Mouse (Mus musculus) MEL (cell line): ENCODE data around the gene 4930505A04Rik. TPM values are rescaled to one million over a fixed set of nuclear protein-coding genes. Genes with fewer than 3 reads are reported as not detected.

Experiments
- DNase-seq: peaks from one replicate; pipeline ENCODE4 v3.0.0; 2011; ENCODE audit warnings: low read depth, low spot score
- H3K27ac ChIP-seq: 2 replicates; pipeline ENCODE4 v1.5.1; 2012; ENCODE audit warnings: low read depth, mild to moderate bottlenecking, control low read depth, low read length, moderate library complexity; ENCODE audit not compliant: control insufficient read depth
- H3K27me3 ChIP-seq, 2 experiments: fragments of 150-350 bp in 1 of 2; sonication (generic) in 1 of 2; 2 replicates each; pipeline ENCODE4 v1.6.1; 2012; ENCODE audit warnings: low read length in 2 of 2, mild to moderate bottlenecking in 2 of 2, improper control_type of control experiment in 1 of 2, moderate library complexity in 1 of 2; ENCODE audit not compliant: insufficient read depth in 2 of 2, control insufficient read depth in 1 of 2
- H3K36me3 ChIP-seq, 2 experiments: 2 replicates each; pipeline ENCODE4 v1.6.1; 2012 to 2014; ENCODE audit warnings: low read length in 2 of 2, improper control_type of control experiment in 1 of 2, inconsistent platforms in 1 of 2, mild to moderate bottlenecking in 1 of 2; ENCODE audit not compliant: insufficient read depth in 2 of 2, control insufficient read depth in 1 of 2
- H3K4me1 ChIP-seq, 2 experiments: fragments of 150-350 bp in 1 of 2; sonication (generic) in 1 of 2; 2 replicates each; pipeline ENCODE4 v1.6.1; 2012; ENCODE audit warnings: low read length in 2 of 2, improper control_type of control experiment in 1 of 2, mild to moderate bottlenecking in 1 of 2; ENCODE audit not compliant: insufficient read depth in 2 of 2, control insufficient read depth in 1 of 2
- H3K4me3 ChIP-seq, 2 experiments: fragments of 150-350 bp in 1 of 2; sonication (generic) in 1 of 2; 2 replicates each; pipeline ENCODE4 v1.5.1; 2012; ENCODE audit warnings: low read depth in 2 of 2, low read length in 2 of 2, mild to moderate bottlenecking in 2 of 2, moderate library complexity in 2 of 2, control low read depth in 1 of 2, improper control_type of control experiment in 1 of 2; ENCODE audit not compliant: control insufficient read depth in 1 of 2, insufficient read depth in 1 of 2
- H3K79me2 ChIP-seq: 2 replicates; pipeline ENCODE4 v1.6.1; 2012; ENCODE audit warnings: mild to moderate bottlenecking, low read length, moderate library complexity; ENCODE audit not compliant: control insufficient read depth, poor library complexity, insufficient read depth
- H3K9ac ChIP-seq: 2 replicates; pipeline ENCODE4 v1.6.1; 2012; ENCODE audit warnings: low read depth, mild to moderate bottlenecking, control low read depth, low read length, moderate library complexity; ENCODE audit not compliant: control insufficient read depth, poor library complexity, severe bottlenecking
- H3K9me3 ChIP-seq: fragments of 150-350 bp; sonication (generic); replicated peaks from 2 replicates; pipeline ENCODE4 v1.6.1; 2012; ENCODE audit warnings: mild to moderate bottlenecking, low read length, improper control_type of control experiment, moderate library complexity; ENCODE audit not compliant: insufficient read depth
- BHLHE40 ChIP-seq: IDR thresholded peaks from 2 replicates; pipeline ENCODE4 v1.6.1; 2012; ENCODE audit warnings: low read depth, mild to moderate bottlenecking, inconsistent platforms, low read length, improper control_type of control experiment, borderline replicate concordance
- CHD1 ChIP-seq: IDR thresholded peaks from 2 replicates; pipeline ENCODE4 v1.6.1; 2012; ENCODE audit warnings: low read depth, mild to moderate bottlenecking, inconsistent platforms, low read length, improper control_type of control experiment
- CTCF ChIP-seq, 3 experiments: IDR thresholded peaks in 2 of 3; conservative IDR thresholded peaks in 1 of 3; 2 replicates each; pipeline ENCODE4 v1.5.1; 2011 to 2012; ENCODE audit warnings: low read length in 3 of 3, low read depth in 2 of 3, mild to moderate bottlenecking in 2 of 3, improper control_type of control experiment in 1 of 3, inconsistent platforms in 1 of 3, mixed read lengths in 1 of 3, moderate library complexity in 1 of 3; ENCODE audit not compliant: control insufficient read depth in 1 of 3, insufficient read depth in 1 of 3, poor library complexity in 1 of 3, severe bottlenecking in 1 of 3
- ELF1 ChIP-seq: IDR thresholded peaks from 2 replicates; pipeline ENCODE4 v1.6.1; 2014; ENCODE audit warnings: low read depth, mild to moderate bottlenecking, inconsistent platforms, low read length, improper control_type of control experiment, moderate library complexity
- ETS1 ChIP-seq: IDR thresholded peaks from 2 replicates; pipeline ENCODE4 v1.6.1; 2012; ENCODE audit warnings: low read depth, mild to moderate bottlenecking, inconsistent platforms, low read length, improper control_type of control experiment, moderate library complexity
- GABPA ChIP-seq: IDR thresholded peaks from 2 replicates; pipeline ENCODE4 v1.6.1; 2012; ENCODE audit warnings: low read depth, mild to moderate bottlenecking, inconsistent platforms, low read length, improper control_type of control experiment, moderate library complexity
- HCFC1 ChIP-seq: IDR thresholded peaks from 2 replicates; pipeline ENCODE4 v1.6.1; 2012; ENCODE audit warnings: low read depth, mild to moderate bottlenecking, inconsistent platforms, low read length, improper control_type of control experiment, moderate library complexity
- KAT2A ChIP-seq: conservative IDR thresholded peaks from 2 replicates; pipeline ENCODE4 v1.6.1; 2012; ENCODE audit warnings: low read depth, low read length, improper control_type of control experiment, inconsistent platforms
- MAFK ChIP-seq: IDR thresholded peaks from 2 replicates; pipeline ENCODE4 v1.6.1; 2011; ENCODE audit warnings: low read depth, mild to moderate bottlenecking, low read length, improper control_type of control experiment, borderline replicate concordance
- MXI1 ChIP-seq: IDR thresholded peaks from 2 replicates; pipeline ENCODE4 v1.6.1; 2011; ENCODE audit warnings: mild to moderate bottlenecking, low read depth, low read length, improper control_type of control experiment
- MYB ChIP-seq: IDR thresholded peaks from 2 replicates; pipeline ENCODE4 v1.6.1; 2011; ENCODE audit warnings: mild to moderate bottlenecking, low read depth, low read length, improper control_type of control experiment
- MYC ChIP-seq: IDR thresholded peaks from 2 replicates; pipeline ENCODE4 v1.6.1; 2011; ENCODE audit warnings: low read depth, mild to moderate bottlenecking, low read length, improper control_type of control experiment, moderate library complexity
- NELFE ChIP-seq: IDR thresholded peaks from 2 replicates; pipeline ENCODE4 v1.6.1; 2011; ENCODE audit warnings: low read depth, low read length, improper control_type of control experiment
- POLR2A ChIP-seq, 2 experiments: IDR thresholded peaks; 2 replicates each; pipeline ENCODE4 v1.6.1; 2011 to 2012; ENCODE audit warnings: low read length in 2 of 2, mild to moderate bottlenecking in 2 of 2, control low read depth in 1 of 2, improper control_type of control experiment in 1 of 2, low read depth in 1 of 2, moderate library complexity in 1 of 2; ENCODE audit not compliant: control insufficient read depth in 1 of 2, insufficient read depth in 1 of 2, poor library complexity in 1 of 2
- POLR2AphosphoS5 ChIP-seq: IDR thresholded peaks from 2 replicates; pipeline ENCODE4 v1.6.1; 2012; ENCODE audit warnings: low read depth, borderline replicate concordance, mild to moderate bottlenecking, inconsistent platforms, low read length, moderate library complexity, mixed read lengths
- RAD21 ChIP-seq: IDR thresholded peaks from 2 replicates; pipeline ENCODE4 v1.6.1; 2011; ENCODE audit warnings: mild to moderate bottlenecking, low read depth, low read length, improper control_type of control experiment
- RCOR1 ChIP-seq: IDR thresholded peaks from 2 replicates; pipeline ENCODE4 v1.6.1; 2012; ENCODE audit warnings: low read depth, mild to moderate bottlenecking, inconsistent platforms, low read length, improper control_type of control experiment
- SIN3A ChIP-seq: IDR thresholded peaks from 2 replicates; pipeline ENCODE4 v1.6.1; 2012; ENCODE audit warnings: low read length, improper control_type of control experiment, inconsistent platforms
- TAL1 ChIP-seq: IDR thresholded peaks from 2 replicates; pipeline ENCODE4 v1.6.1; 2012; ENCODE audit warnings: mild to moderate bottlenecking, inconsistent platforms, low read length, moderate library complexity, mixed read lengths
- TCF12 ChIP-seq: IDR thresholded peaks from 2 replicates; pipeline ENCODE4 v1.6.1; 2014; ENCODE audit warnings: low read depth, mild to moderate bottlenecking, inconsistent platforms, low read length, improper control_type of control experiment, moderate library complexity
- USF1 ChIP-seq: IDR thresholded peaks from 2 replicates; pipeline ENCODE4 v1.6.1; 2014; ENCODE audit warnings: low read depth, mild to moderate bottlenecking, inconsistent platforms, low read length, improper control_type of control experiment, moderate library complexity
- USF2 ChIP-seq, 2 experiments: IDR thresholded peaks; 2 replicates each; pipeline ENCODE4 v1.6.1; 2011 to 2012; ENCODE audit warnings: improper control_type of control experiment in 2 of 2, low read length in 2 of 2, borderline replicate concordance in 1 of 2, inconsistent platforms in 1 of 2, low read depth in 1 of 2, mild to moderate bottlenecking in 1 of 2; ENCODE audit not compliant: insufficient read depth in 1 of 2
- ZC3H11A ChIP-seq: IDR thresholded peaks from 2 replicates; pipeline ENCODE4 v1.6.1; 2012; ENCODE audit warnings: low read depth, mild to moderate bottlenecking, inconsistent platforms, low read length, improper control_type of control experiment
- ZKSCAN1 ChIP-seq: IDR thresholded peaks from 2 replicates; pipeline ENCODE4 v1.6.1; 2012; ENCODE audit warnings: low read depth, mild to moderate bottlenecking, inconsistent platforms, low read length, improper control_type of control experiment, moderate library complexity
- ZMIZ1 ChIP-seq: IDR thresholded peaks from 2 replicates; pipeline ENCODE4 v1.6.1; 2012; ENCODE audit warnings: low read depth, mild to moderate bottlenecking, inconsistent platforms, low read length, improper control_type of control experiment, moderate library complexity
- ZNF384 ChIP-seq: IDR thresholded peaks from 2 replicates; pipeline ENCODE4 v1.6.1; 2012; ENCODE audit warnings: low read depth, mild to moderate bottlenecking, inconsistent platforms, low read length, improper control_type of control experiment
- polyA plus RNA-seq, 2 experiments: library from polyadenylated mRNA; stranded (reverse) in 1 of 2; unstranded in 1 of 2; fragments of >175 nt in 1 of 2; fragments of >200 nt in 1 of 2; gene quantifications; 2 replicates each; pipeline versions ENCODE4 v1.2.1 to v1.2.4; 2012; ENCODE audit warnings: low replicate concordance in 2 of 2, low read depth in 1 of 2; ENCODE audit not compliant: insufficient read length in 2 of 2, insufficient read depth in 1 of 2, missing spikeins in 1 of 2
- total RNA-seq: library from RNA; depleted of rRNA; stranded (reverse); fragments of 300-350 nt; gene quantifications from 2 replicates; pipeline ENCODE4 v1.2.3, GENCODE M21; 2012

The 4930505A04Rik gene
- total and polyA plus RNA-seq, 3 experiments: not detected

GRCm38 (mm10) chr11:30488183-30488582 is 16.6 kb upstream of the 4930505A04Rik start:
- Histone ChIP-seq H3K9ac (no peak overlapping the region), H3K4me3 (no peak overlapping the region), H3K4me1 (peaks cover 0 to 4% of the 10 kb centered on the region in 2 experiments; a peak in 1 of 4 replicates), H3K9me3 (no peaks in the 10 kb centered on the region), H3K27ac (no peak overlapping the region), H3K36me3 (peaks cover 0 to 2% of the 10 kb centered on the region in 2 experiments; a peak in 1 of 4 replicates), H3K79me2 (no peaks in the 10 kb centered on the region), H3K27me3 (no peaks in the 10 kb centered on the region)
- TF ChIP-seq ELF1 (no peak), MYB (no peak), MAFK (no peak), ZC3H11A (no peak), NELFE (no peak), MYC (no peak), POLR2A (IDR thresholded peaks at IDR 0.05; ENCODE audit: control insufficient read depth in 1 of 2, insufficient read depth in 1 of 2, low read depth in 1 of 2, low read length in 2 of 2, poor library complexity in 1 of 2) (no peak), CHD1 (no peak), RAD21 (no peak), GABPA (no peak)
- no peak for DNase-seq

GRCm38 (mm10) chr11:30483286-30483685 is 11.7 kb upstream of the 4930505A04Rik start:
- no peak overlapping the region for H3K9ac ChIP-seq
- peaks cover 0 to 2% of the 10 kb centered on the region in 2 experiments; a peak in 1 of 4 replicates for H3K36me3 ChIP-seq
- no peaks in the 10 kb centered on the region for H3K27me3 ChIP-seq
- TF ChIP-seq USF2 (IDR thresholded peaks at IDR 0.05; ENCODE audit: borderline replicate concordance in 1 of 2, insufficient read depth in 1 of 2, low read depth in 1 of 2, low read length in 2 of 2): no peak
- TF ChIP-seq TCF12: no peak
- TF ChIP-seq ETS1: no peak
- TF ChIP-seq ZNF384: no peak
- TF ChIP-seq HCFC1: no peak
- no peak for DNase-seq
- H3K4me3 ChIP-seq: no peak overlapping the region
- peaks cover 0 to 5% of the 10 kb centered on the region in 2 experiments; a peak in 1 of 4 replicates for H3K4me1 ChIP-seq
- H3K9me3 ChIP-seq: no peaks in the 10 kb centered on the region
- H3K79me2 ChIP-seq: no peaks in the 10 kb centered on the region
- no peak overlapping the region for H3K27ac ChIP-seq

- no peak overlapping the region for H3K4me3 ChIP-seq
- no peaks in the 10 kb centered on the region for H3K4me1 ChIP-seq
- no peaks in the 10 kb centered on the region for H3K79me2 ChIP-seq
- DNase-seq: no peak
- H3K9ac ChIP-seq: no peak overlapping the region
- no peak overlapping the region for H3K27ac ChIP-seq
- no peaks in the 10 kb centered on the region for H3K36me3 ChIP-seq
- no peaks in the 10 kb centered on the region for H3K27me3 ChIP-seq
- H3K9me3 ChIP-seq: no peaks in the 10 kb centered on the region
- TF ChIP-seq SIN3A (no peak), MYB (no peak), BHLHE40 (no peak), ELF1 (no peak), CTCF (IDR thresholded peaks at IDR 0.05 in 2 of 3, conservative IDR thresholded peaks at IDR 0.05 in 1 of 3; ENCODE audit: control insufficient read depth in 1 of 3, insufficient read depth in 1 of 3, low read depth in 2 of 3, low read length in 3 of 3, poor library complexity in 1 of 3, severe bottlenecking in 1 of 3) (no peak), MXI1 (no peak), HCFC1 (no peak), ZMIZ1 (no peak), MYC (no peak), USF1 (no peak), RCOR1 (no peak), ZKSCAN1 (no peak), TAL1 (no peak), KAT2A (no peak), ZC3H11A (no peak), ZNF384 (no peak), POLR2AphosphoS5 (no peak)
Measured at GRCm38 (mm10) chr11:30471187-30471586, 440 bp downstream of the 4930505A04Rik start.
